Mouse (Mus musculus): Measurements from ENCODE around the gene Sell.

- no peak for TF ChIP-seq POLR2A (IDR thresholded peaks at IDR 0.05; ENCODE audit: low read depth, low read length)
- no peak for TF ChIP-seq CTCF (IDR thresholded peaks at IDR 0.05; ENCODE audit: extremely low read depth, insufficient read length, insufficient replicate concordance, low read depth, low read length)
These were observed 14.7 kb downstream of the Sell start for GRCm38 (mm10) chr1:164076441-164076840.

Data from small intestine, adult 2 months (tissue).